ENCODE assay signal across 16 mouse cellular contexts in genomic region chr16:21996402-21996801, GRCm38 (mm10). TPM values are rescaled to one million over a fixed set of nuclear protein-coding genes. Genes with fewer than 3 reads are reported as not detected.
DNase-seq lines count a peak whose midpoint lies in the region; ATAC-seq and TF ChIP-seq lines count a peak whose summit lies in the region.
"Had no signal": no experiment of that assay in that cellular context is flagged by ENCODE, and none has a peak within 500 bp of the region (broad histone marks: within the 10 kb centered on the region; RNA-seq: fewer than 3 reads in every experiment).

No protein-coding gene starts in this region.

- ATAC-seq in liver, embryonic 15.5 days (ENCODE audit: insufficient read depth) = peak; percentile 77
- ATAC-seq in forebrain, embryonic 14.5 days = no peak
- ATAC-seq: forebrain, embryonic 13.5 days had no signal

- H3K9me3 ChIP-seq in erythroblast, embryonic 14.5 days (ENCODE audit: control insufficient read depth, low read length) = no peaks in the 10 kb centered on the region
- no peaks in the 10 kb centered on the region for H3K9me3 ChIP-seq in liver, embryonic 15.5 days (replicated peaks)
- no peaks in the 10 kb centered on the region for H3K9me3 ChIP-seq in forebrain, embryonic 14.5 days (replicated peaks; ENCODE audit: control insufficient read depth, low read length)
- H3K9me3 ChIP-seq: embryonic facial prominence, embryonic 10.5 days; forebrain, embryonic 13.5 days had no signal

- peak overlapping the region; percentile 90 for H3K27ac ChIP-seq in liver, embryonic 15.5 days (replicated peaks)
- peak overlapping the region; percentile 84 for H3K27ac ChIP-seq in small intestine, adult 2 months (ENCODE audit: insufficient read depth, low read depth, low read length)
- no peak overlapping the region for H3K27ac ChIP-seq in forebrain, embryonic 14.5 days (ENCODE audit: low read depth, low read length)
- H3K27ac ChIP-seq: embryonic facial prominence, embryonic 10.5 days; forebrain, embryonic 13.5 days; layer of hippocampus, adult 2 months had no signal

- peak overlapping the region; percentile 39 for H3K9ac ChIP-seq in liver, embryonic 15.5 days
- no peak overlapping the region for H3K9ac ChIP-seq in forebrain, embryonic 14.5 days (ENCODE audit: low read length)
- H3K9ac ChIP-seq: forebrain, embryonic 13.5 days had no signal

- no peaks in the 10 kb centered on the region; the same call in 1 of the 2 replicates for H3K36me3 ChIP-seq in erythroblast, embryonic 14.5 days (ENCODE audit: control insufficient read depth)
- H3K36me3 ChIP-seq in liver, embryonic 15.5 days (replicated peaks) = no peaks in the 10 kb centered on the region
- no peaks in the 10 kb centered on the region for H3K36me3 ChIP-seq in small intestine, adult 2 months (ENCODE audit: control insufficient read depth, insufficient read depth, low read length)
- H3K36me3 ChIP-seq in forebrain, embryonic 14.5 days (ENCODE audit: control insufficient read depth, insufficient read depth, low read length) = no peaks in the 10 kb centered on the region
- H3K36me3 ChIP-seq: embryonic facial prominence, embryonic 10.5 days had no signal

- 28% methylated on average over 4 of the region's 4 CpGs for WGBS in liver, embryonic 15.5 days (ENCODE audit: insufficient replicate concordance)
- WGBS in small intestine, adult 2 months = 24% methylated on average over 4 of the region's 4 CpGs
- 68% methylated on average over 4 of the region's 4 CpGs for WGBS in forebrain, embryonic 14.5 days

- H3K27me3 ChIP-seq in erythroblast, embryonic 14.5 days (ENCODE audit: control insufficient read depth) = peaks cover 4% of the 10 kb centered on the region
- 0 out of 2 replicates have a peak, but pooled peaks cover 1% of the 10 kb centered on the region for H3K27me3 ChIP-seq in liver, embryonic 15.5 days
- H3K27me3 ChIP-seq in small intestine, adult 2 months (ENCODE audit: control insufficient read depth, insufficient read depth, low read length) = no peaks in the 10 kb centered on the region
- H3K27me3 ChIP-seq in forebrain, embryonic 14.5 days (replicated peaks; ENCODE audit: control insufficient read depth, insufficient read depth, low read length) = no peaks in the 10 kb centered on the region

- H3K4me2 ChIP-seq in liver, embryonic 15.5 days = peak overlapping the region; percentile 67
- H3K4me2 ChIP-seq in forebrain, embryonic 14.5 days (ENCODE audit: low read length) = no peak overlapping the region
- H3K4me2 ChIP-seq: forebrain, embryonic 13.5 days had no signal

- TF ChIP-seq CTCF in small intestine, adult 2 months (IDR thresholded peaks at IDR 0.05; ENCODE audit: extremely low read depth, insufficient read length, insufficient replicate concordance, low read depth, low read length) = no peak

- TF ChIP-seq POLR2A in small intestine, adult 2 months (IDR thresholded peaks at IDR 0.05; ENCODE audit: low read depth, low read length) = no peak

- peak overlapping the region; percentile 52 for H3K4me3 ChIP-seq in erythroblast, embryonic 14.5 days (replicated peaks)
- peak overlapping the region; percentile 26 for H3K4me3 ChIP-seq in liver, embryonic 15.5 days (replicated peaks)
- no peak overlapping the region for H3K4me3 ChIP-seq in small intestine, adult 2 months (ENCODE audit: low read depth, low read length)
- no peak overlapping the region for H3K4me3 ChIP-seq in forebrain, embryonic 14.5 days (ENCODE audit: low read depth, low read length)
- H3K4me3 ChIP-seq: embryonic facial prominence, embryonic 10.5 days; forebrain, embryonic 13.5 days; layer of hippocampus, adult 2 months had no signal

- peaks cover 51% of the 10 kb centered on the region for H3K4me1 ChIP-seq in erythroblast, embryonic 14.5 days (ENCODE audit: control insufficient read depth)
- peaks cover 38% of the 10 kb centered on the region for H3K4me1 ChIP-seq in liver, embryonic 15.5 days (replicated peaks)
- peaks cover 10% of the 10 kb centered on the region; the same call in 1 of the 2 replicates for H3K4me1 ChIP-seq in small intestine, adult 2 months (ENCODE audit: control insufficient read depth, insufficient read depth, insufficient read length, low read length)
- H3K4me1 ChIP-seq in forebrain, embryonic 14.5 days (ENCODE audit: control insufficient read depth, insufficient read depth, low read length) = peaks cover 3% of the 10 kb centered on the region; the same call in 1 of the 2 replicates

- intact Hi-C loops in heart, postnatal 36 days (cut with DNase I) = no loop called here

- peak; percentile 64 for DNase-seq in heart, adult 11 months
- DNase-seq in heart, postnatal 36 days = no peak
- DNase-seq in adrenal gland, adult 2 months = no peak
- DNase-seq in forebrain, embryonic 14.5 days (ENCODE audit: low spot score) = no peak
- DNase-seq in cerebellum, adult 8-10 months = no peak
- DNase-seq: gastrocnemius, postnatal 10 days; kidney, adult 11 months; right cerebral cortex, postnatal 4 days; thymus, adult 18-20 months had no signal

RNA-seq across cellular contexts. Expression of gene Liph, which starts 0.9 kb away (rescaled TPM):
- total RNA-seq in heart, postnatal 36 days (2021) = not detected
- polyA plus RNA-seq in erythroblast, embryonic 14.5 days (2012) = 0.06 and 0.08 TPM in 2 replicates
- polyA plus RNA-seq in liver, embryonic 15.5 days (2015; fragmentation: Nextera tagmentation; extraction: Ambion mirVana) = 1.2 and 1.6 TPM in 2 replicates
- 21.9 and 43.3 TPM in 2 replicates for polyA plus RNA-seq in small intestine, adult 2 months (2012; rRNA removed)
- total RNA-seq in adrenal gland, adult 2 months (2021) = under 1 TPM; 0.26 to 0.79 TPM
- polyA plus RNA-seq in adrenal gland, adult 2 months (2012; rRNA removed) = 0.03 TPM in 1 of 2 replicates, not detected in the other
- 0.33 and 0.41 TPM in 2 replicates for polyA plus RNA-seq in forebrain, embryonic 14.5 days (2014; fragmentation: Nextera tagmentation; extraction: Ambion mirVana)
- total RNA-seq: megakaryocyte-erythroid progenitor cell, adult 5-6 weeks had no signal

RNA-seq across cellular contexts. Expression of gene Senp2, which starts 12.9 kb away (rescaled TPM):
- 10 to 100 TPM; 19.8 to 19.9 TPM for total RNA-seq in heart, postnatal 36 days (2021)
- polyA plus RNA-seq in erythroblast, embryonic 14.5 days (2012) = 1.5 TPM in 2 replicates
- 32.8 TPM in 2 replicates for polyA plus RNA-seq in liver, embryonic 15.5 days (2015; fragmentation: Nextera tagmentation; extraction: Ambion mirVana)
- polyA plus RNA-seq in small intestine, adult 2 months (2012; rRNA removed) = 2.2 and 5.3 TPM in 2 replicates
- 10 to 100 TPM; 33.0 to 64.4 TPM for total RNA-seq in adrenal gland, adult 2 months (2021)
- polyA plus RNA-seq in adrenal gland, adult 2 months (2012; rRNA removed) = 3.6 and 3.7 TPM in 2 replicates
- polyA plus RNA-seq in forebrain, embryonic 14.5 days (2014; fragmentation: Nextera tagmentation; extraction: Ambion mirVana) = 44.4 and 50.8 TPM in 2 replicates

RNA-seq across cellular contexts. Expression of gene Tmem41a, which starts 49.0 kb away (rescaled TPM):
- 10 to 100 TPM; 11.2 to 13.8 TPM for total RNA-seq in heart, postnatal 36 days (2021)
- 0.16 and 0.24 TPM in 2 replicates for polyA plus RNA-seq in erythroblast, embryonic 14.5 days (2012)
- polyA plus RNA-seq in liver, embryonic 15.5 days (2015; fragmentation: Nextera tagmentation; extraction: Ambion mirVana) = 17.1 and 17.9 TPM in 2 replicates
- 32.6 and 85.0 TPM in 2 replicates for polyA plus RNA-seq in small intestine, adult 2 months (2012; rRNA removed)
- total RNA-seq in adrenal gland, adult 2 months (2021) = 10 to 100 TPM; 13.6 to 23.5 TPM
- 12.9 and 15.2 TPM in 2 replicates for polyA plus RNA-seq in adrenal gland, adult 2 months (2012; rRNA removed)
- 30.9 and 33.5 TPM in 2 replicates for polyA plus RNA-seq in forebrain, embryonic 14.5 days (2014; fragmentation: Nextera tagmentation; extraction: Ambion mirVana)

Comparison
In these comparisons a context has a peak if more than half of its experiments do, and no peak if none do; other contexts are left out.
1. H3K4me3 ChIP-seq: peak in erythroblast, embryonic 14.5 days (single experiment) and liver, embryonic 15.5 days (single experiment); none in small intestine, adult 2 months (single experiment) and forebrain, embryonic 14.5 days (single experiment).
2. RNA of gene Tmem41a, which starts 49.0 kb away (polyA plus RNA-seq): 32.6 to 85.0 TPM in small intestine, adult 2 months, 30.9 to 33.5 TPM in forebrain, embryonic 14.5 days, 17.1 to 17.9 TPM in liver, embryonic 15.5 days and 12.9 to 15.2 TPM in adrenal gland, adult 2 months; 0.16 to 0.24 TPM in erythroblast, embryonic 14.5 days; every median in the first group is over 10 times any median in the second.